Mouse (Mus musculus) embryonic fibroblast, embryonic 13.5 days (primary cell): ENCODE results near the gene Slc6a13.

Experiments
- CTCF ChIP-seq: IDR thresholded peaks from 2 replicates; pipeline ENCODE4 v1.5.1; 2011; ENCODE audit warnings: mild to moderate bottlenecking, control low read depth, low read length, moderate library complexity, borderline replicate concordance; ENCODE audit not compliant: insufficient read depth
- POLR2A ChIP-seq: IDR thresholded peaks from 2 replicates; pipeline ENCODE4 v1.6.1; 2011; ENCODE audit warnings: low read depth, mild to moderate bottlenecking, control low read depth, low read length, moderate library complexity

DNA sequence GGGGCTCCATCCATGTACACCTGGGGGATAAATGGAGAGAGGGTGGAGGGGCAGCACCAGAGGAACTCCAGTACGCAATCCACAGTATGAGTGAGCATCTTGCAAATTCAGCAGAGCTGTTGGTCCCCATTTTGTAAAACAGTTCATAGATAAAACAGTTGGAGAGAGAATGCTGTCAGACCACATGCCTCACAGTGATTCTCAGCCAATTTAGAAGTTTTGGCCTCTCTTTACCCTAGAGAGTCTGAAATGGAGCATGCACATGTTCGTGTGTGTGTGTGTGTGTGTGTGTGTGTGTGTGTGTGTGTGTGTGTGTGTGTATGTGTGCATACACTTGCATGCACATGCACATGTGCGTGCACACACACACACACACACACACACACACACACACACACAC lies 25.3 kb downstream of the Slc6a13 start:
- TF ChIP-seq CTCF (no peak), POLR2A (no peak)
